Mouse (Mus musculus) CH12.LX (cell line): ENCODE data around the gene Ror2. TPM values are rescaled to one million over a fixed set of nuclear protein-coding genes. Genes with fewer than 3 reads are reported as not detected.

Experiments used
- DNase-seq: peaks from one replicate; pipeline ENCODE4 v3.0.0-alpha.2; 2013; ENCODE audit errors: extremely low read depth
- H3K27ac ChIP-seq: 2 replicates; pipeline ENCODE4 v1.5.1; 2012; ENCODE audit warnings: low read depth, mild to moderate bottlenecking, control low read depth, moderate library complexity; ENCODE audit not compliant: insufficient read depth
- H3K27me3 ChIP-seq: replicated peaks from 2 replicates; pipeline ENCODE3; 2012; ENCODE audit warnings: inconsistent platforms
- H3K36me3 ChIP-seq, 2 experiments: replicated peaks in 1 of 2; 2 replicates each; pipeline versions ENCODE3 to v1.6.1; 2012; ENCODE audit warnings: inconsistent platforms in 1 of 2, low read length in 1 of 2, mild to moderate bottlenecking in 1 of 2, mixed read lengths in 1 of 2, moderate library complexity in 1 of 2; ENCODE audit not compliant: control insufficient read depth in 1 of 2, insufficient read depth in 1 of 2
- H3K4me1 ChIP-seq, 2 experiments: 2 replicates each; pipeline ENCODE4 v1.6.1; 2012; ENCODE audit warnings: inconsistent platforms in 1 of 2, moderate library complexity in 1 of 2; ENCODE audit not compliant: insufficient read depth in 2 of 2, control insufficient read depth in 1 of 2
- H3K4me2 ChIP-seq: 2 replicates; pipeline ENCODE4 v1.6.1; 2012; ENCODE audit warnings: low read depth, mild to moderate bottlenecking, control low read depth; ENCODE audit not compliant: poor library complexity, insufficient read depth, severe bottlenecking
- H3K4me3 ChIP-seq, 3 experiments: fragments of 150-350 bp in 1 of 3; sonication (generic) in 1 of 3; replicated peaks in 1 of 3; 2 replicates each; pipeline versions ENCODE3 to v1.5.1; 2011 to 2012; ENCODE audit warnings: low read depth in 2 of 3, low read length in 2 of 3, mild to moderate bottlenecking in 2 of 3, moderate library complexity in 2 of 3, control low read depth in 1 of 3, improper control_type of control experiment in 1 of 3, inconsistent platforms in 1 of 3, mixed read lengths in 1 of 3; ENCODE audit not compliant: poor library complexity in 1 of 3
- H3K79me2 ChIP-seq: replicated peaks from 2 replicates; pipeline ENCODE4 v1.6.1; 2012; ENCODE audit warnings: mild to moderate bottlenecking, moderate library complexity; ENCODE audit not compliant: control insufficient read depth, poor library complexity, insufficient read depth, severe bottlenecking; ENCODE audit errors: extremely low read depth
- H3K9ac ChIP-seq: 2 replicates; pipeline ENCODE4 v1.6.1; 2012; ENCODE audit warnings: low read depth, mild to moderate bottlenecking, control low read depth, moderate library complexity; ENCODE audit not compliant: insufficient read depth
- H3K9me3 ChIP-seq: replicated peaks from 2 replicates; pipeline ENCODE3; 2012; ENCODE audit warnings: low read length, inconsistent platforms, mixed read lengths
- BHLHE40 ChIP-seq: IDR thresholded peaks from 2 replicates; pipeline ENCODE4 v1.6.1; 2011; ENCODE audit warnings: mild to moderate bottlenecking, low read depth, low read length, improper control_type of control experiment
- ELF1 ChIP-seq: IDR thresholded peaks from 2 replicates; pipeline ENCODE4 v1.6.1; 2014; ENCODE audit warnings: low read depth, mild to moderate bottlenecking, inconsistent platforms, low read length, improper control_type of control experiment
- ETS1 ChIP-seq: conservative IDR thresholded peaks from 2 replicates; pipeline ENCODE4 v1.6.1; 2012; ENCODE audit warnings: low read depth, mild to moderate bottlenecking, inconsistent platforms, low read length, improper control_type of control experiment, moderate library complexity
- GABPA ChIP-seq: IDR thresholded peaks from 2 replicates; pipeline ENCODE4 v1.6.1; 2012; ENCODE audit warnings: low read depth, low read length, improper control_type of control experiment, inconsistent platforms; ENCODE audit not compliant: insufficient replicate concordance
- HCFC1 ChIP-seq: IDR thresholded peaks from 2 replicates; pipeline ENCODE4 v1.6.1; 2012; ENCODE audit warnings: low read depth, mild to moderate bottlenecking, inconsistent platforms, low read length, improper control_type of control experiment
- IRF4 ChIP-seq: IDR thresholded peaks from 2 replicates; pipeline ENCODE4 v1.6.1; 2014; ENCODE audit warnings: low read depth, mild to moderate bottlenecking, inconsistent platforms, low read length, improper control_type of control experiment
- JUN ChIP-seq: IDR thresholded peaks from 2 replicates; pipeline ENCODE4 v1.6.1; 2011; ENCODE audit warnings: low read depth, mild to moderate bottlenecking, low read length, improper control_type of control experiment, moderate library complexity; ENCODE audit not compliant: insufficient read depth
- KAT2A ChIP-seq: IDR thresholded peaks from 2 replicates; pipeline ENCODE4 v1.6.1; 2012; ENCODE audit warnings: low read length, improper control_type of control experiment, inconsistent platforms; ENCODE audit not compliant: insufficient replicate concordance
- MYC ChIP-seq: IDR thresholded peaks from 2 replicates; pipeline ENCODE4 v1.6.1; 2011; ENCODE audit warnings: low read depth, mild to moderate bottlenecking, improper control_type of control experiment, low read length
- NRF1 ChIP-seq: IDR thresholded peaks from 2 replicates; pipeline ENCODE4 v1.6.1; 2014; ENCODE audit warnings: low read depth, mild to moderate bottlenecking, inconsistent platforms, low read length, improper control_type of control experiment, moderate library complexity
- PAX5 ChIP-seq: IDR thresholded peaks from 2 replicates; pipeline ENCODE4 v1.6.1; 2012; ENCODE audit warnings: low read length, inconsistent platforms, mixed read lengths
- POLR2A ChIP-seq: IDR thresholded peaks from 2 replicates; pipeline ENCODE4 v1.6.1; 2011; ENCODE audit warnings: low read depth, mild to moderate bottlenecking, improper control_type of control experiment, low read length
- POLR2AphosphoS2 ChIP-seq: IDR thresholded peaks from 2 replicates; pipeline ENCODE4 v1.6.1; 2011; ENCODE audit warnings: low read depth, low read length, improper control_type of control experiment
- RCOR1 ChIP-seq: conservative IDR thresholded peaks from 2 replicates; pipeline ENCODE4 v1.6.1; 2012; ENCODE audit warnings: low read depth, mild to moderate bottlenecking, inconsistent platforms, low read length, improper control_type of control experiment
- USF2 ChIP-seq: conservative IDR thresholded peaks from 2 replicates; pipeline ENCODE4 v1.6.1; 2011; ENCODE audit warnings: low read depth, low read length, improper control_type of control experiment
- ZC3H11A ChIP-seq: IDR thresholded peaks from 2 replicates; pipeline ENCODE4 v1.6.1; 2012; ENCODE audit warnings: low read depth, mild to moderate bottlenecking, inconsistent platforms, low read length, improper control_type of control experiment
- dilution Hi-C: fragments of 300-500 bp; cut with MboI; formaldehyde crosslinking; loops from 2 replicates; pipeline ENCODE4 v1.14.3; 2020; ENCODE audit warnings: low sequenced_read_pairs; ENCODE audit not compliant: extremely low pct_unique_long_range_greater_than_20kb, extremely low pct_ligation_motif_present
- in situ Hi-C: fragments of 300-500 bp; cut with MboI; formaldehyde crosslinking; loops from 3 replicates; pipeline ENCODE4 v1.14.3; 2019; ENCODE audit warnings: low sequenced_read_pairs, low pct_ligation_motif_present, low pct_unique_long_range_greater_than_20kb, mixed read lengths
- polyA plus RNA-seq: library from polyadenylated mRNA; unstranded; fragments of >175 nt; gene quantifications from 2 replicates; pipeline ENCODE4 v1.2.1, GENCODE M21; 2012; ENCODE audit warnings: low read depth; ENCODE audit not compliant: insufficient read length
- total RNA-seq, 2 experiments: library from RNA; depleted of rRNA; stranded (reverse); fragments of 300-350 nt in 1 of 2; fragments of >200 nt in 1 of 2; gene quantifications; 2 replicates each; pipeline ENCODE4 v1.2.3; 2012 to 2014

Gene Ror2
- total and polyA plus RNA-seq, 3 experiments = 0.13 to 0.63 (median 0.16) TPM

- in situ Hi-C loops = no loop called here
- H3K4me3 ChIP-seq = no peak overlapping the region
- TF ChIP-seq USF2 = no peak
- no peak for TF ChIP-seq NRF1
- no peak for TF ChIP-seq ZC3H11A
- no peak for TF ChIP-seq ELF1
- TF ChIP-seq GABPA = no peak
- no peak for TF ChIP-seq IRF4
- no peak for TF ChIP-seq POLR2A
- no peak for TF ChIP-seq JUN
- no peak for TF ChIP-seq POLR2AphosphoS2
- TF ChIP-seq KAT2A = no peak
- TF ChIP-seq MYC = no peak
Measured at GRCm38 (mm10) chr13:53219889-53220288, 66.0 kb downstream of the Ror2 start.

DNA sequence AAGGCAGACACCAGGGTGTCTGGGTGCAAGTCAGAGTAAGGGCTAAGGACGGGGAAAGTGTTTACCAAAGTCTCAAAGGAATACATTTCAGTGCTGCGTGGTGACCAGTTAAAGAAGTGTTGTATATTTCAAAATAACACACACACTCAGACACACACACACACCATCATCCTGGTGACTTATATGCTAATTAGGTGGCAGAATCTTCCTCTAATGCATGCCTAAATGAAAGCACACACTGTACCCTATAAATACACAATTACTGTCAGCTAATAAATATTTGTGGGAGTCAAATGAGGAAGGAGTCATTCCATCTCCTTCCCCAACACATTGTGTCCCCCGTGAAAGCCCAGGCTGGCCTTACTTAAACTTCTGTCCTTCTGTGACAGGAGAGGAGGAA is 66.5 kb downstream of the Ror2 start:
- no peak for DNase-seq
- H3K79me2 ChIP-seq = no peaks in the 10 kb centered on the region
- TF ChIP-seq BHLHE40 = no peak
- TF ChIP-seq, all 38 proteins: peak for 0
- in situ Hi-C loops (no loop called here), dilution Hi-C loops (no loop called here)
- H3K4me1 ChIP-seq = no peaks in the 10 kb centered on the region
- H3K4me2 ChIP-seq = no peak overlapping the region
- H3K9ac ChIP-seq = no peak overlapping the region
- H3K4me3 ChIP-seq = no peak overlapping the region
- H3K9me3 ChIP-seq = peaks cover 3% of the 10 kb centered on the region
- no peak overlapping the region for H3K27ac ChIP-seq
- no peaks in the 10 kb centered on the region for H3K27me3 ChIP-seq
- H3K36me3 ChIP-seq = no peaks in the 10 kb centered on the region

More at GRCm38 (mm10) chr13:53219889-53220288, 66.0 kb downstream of the Ror2 start:
- no peak overlapping the region for H3K27ac ChIP-seq
- no peak for DNase-seq
- H3K27me3 ChIP-seq = no peaks in the 10 kb centered on the region
- no peaks in the 10 kb centered on the region for H3K79me2 ChIP-seq
- H3K4me2 ChIP-seq = no peak overlapping the region
- peaks cover 8% of the 10 kb centered on the region for H3K9me3 ChIP-seq
- no peak overlapping the region for H3K9ac ChIP-seq
- dilution Hi-C loops = no loop called here
- no peaks in the 10 kb centered on the region for H3K36me3 ChIP-seq
- H3K4me1 ChIP-seq = no peaks in the 10 kb centered on the region

- Histone ChIP-seq H3K4me3 (no peak overlapping the region), H3K9ac (no peak overlapping the region), H3K4me1 (no peaks in the 10 kb centered on the region), H3K4me2 (no peak overlapping the region), H3K79me2 (no peaks in the 10 kb centered on the region), H3K9me3 (no peaks in the 10 kb centered on the region), H3K27ac (no peak overlapping the region), H3K27me3 (no peaks in the 10 kb centered on the region)
- dilution Hi-C loops (no loop called here), in situ Hi-C loops (no loop called here)
- DNase-seq = no peak
- TF ChIP-seq POLR2AphosphoS2 (no peak), PAX5 (no peak), KAT2A (no peak), ETS1 (no peak), HCFC1 (no peak), RCOR1 (no peak)
- TF ChIP-seq, all 38 proteins: peak for 0
- H3K36me3 ChIP-seq = no peaks in the 10 kb centered on the region
Measured at GRCm38 (mm10) chr13:53217396-53217975, 68.4 kb downstream of the Ror2 start.
